Mouse (Mus musculus) midbrain, embryonic 14.5 days (tissue): Measurements from ENCODE around the gene Apc2. TPM values are rescaled to one million over a fixed set of nuclear protein-coding genes. Genes with fewer than 3 reads are reported as not detected.

Experiments used
- ATAC-seq: fragments of 200-750 bp; cut with Nextera tagmentation; 2 replicates; pipeline ENCODE4 v1.8.0; 2017; ENCODE audit warnings: moderate number of reproducible peaks, moderate library complexity; ENCODE audit not compliant: low FRiP score, low TSS enrichment
- DNase-seq: peaks from one replicate; pipeline ENCODE4 v3.0.0-alpha.2; 2015
- H3K27ac ChIP-seq: fragments of 300-500 bp; sonication (generic); replicated peaks from 2 replicates; pipeline ENCODE4 v1.5.1; 2014; ENCODE audit warnings: mild to moderate bottlenecking, low read depth, low read length, moderate library complexity
- H3K27me3 ChIP-seq: fragments of 300-500 bp; sonication (generic); 2 replicates; pipeline ENCODE4 v1.6.1; 2014; ENCODE audit warnings: low read length, control low read depth, mixed read lengths; ENCODE audit not compliant: control insufficient read depth, insufficient read depth
- H3K36me3 ChIP-seq: fragments of 300-500 bp; sonication (generic); 2 replicates; pipeline ENCODE4 v1.6.1; 2014; ENCODE audit warnings: low read length, control low read depth; ENCODE audit not compliant: control insufficient read depth, insufficient read depth
- H3K4me1 ChIP-seq: fragments of 300-500 bp; sonication (generic); 2 replicates; pipeline ENCODE4 v1.6.1; 2014; ENCODE audit warnings: mild to moderate bottlenecking, antibody characterized with exemption, low read length, control low read depth; ENCODE audit not compliant: control insufficient read depth, insufficient read depth
- H3K4me2 ChIP-seq: fragments of 300-500 bp; sonication (generic); 2 replicates; pipeline ENCODE4 v1.6.1; 2014; ENCODE audit warnings: mild to moderate bottlenecking, low read length, moderate library complexity
- H3K4me3 ChIP-seq: fragments of 300-500 bp; sonication (generic); replicated peaks from 2 replicates; pipeline ENCODE4 v1.5.1; 2014; ENCODE audit warnings: low read depth, low read length
- H3K9ac ChIP-seq: fragments of 300-500 bp; sonication (generic); replicated peaks from 2 replicates; pipeline ENCODE4 v1.6.1; 2014; ENCODE audit warnings: mild to moderate bottlenecking, low read length, moderate library complexity
- H3K9me3 ChIP-seq: fragments of 300-500 bp; sonication (generic); 2 replicates; pipeline ENCODE4 v1.6.1; 2016; ENCODE audit warnings: low read length, control low read depth, mixed read lengths; ENCODE audit not compliant: control insufficient read depth
- WGBS: fragments of 180-500 bp; shearing (Covaris S2); extraction: QIAGEN DNeasy Blood & Tissue Kit; methylation state at CpG from one replicate; pipeline ENCODE4 v1.1.7; 2014; 5-methylcytosine and 5-hydroxymethylcytosine counted together
- polyA plus RNA-seq: library from polyadenylated mRNA; unstranded; fragments of >200 nt; fragmentation: Nextera tagmentation; extraction: Ambion mirVana; gene quantifications from 2 replicates; pipeline ENCODE4 v1.2.1, GENCODE M21; 2014

Gene Apc2
- polyA plus RNA-seq, 1 experiment from 2014 or later, result 259 TPM

DNA sequence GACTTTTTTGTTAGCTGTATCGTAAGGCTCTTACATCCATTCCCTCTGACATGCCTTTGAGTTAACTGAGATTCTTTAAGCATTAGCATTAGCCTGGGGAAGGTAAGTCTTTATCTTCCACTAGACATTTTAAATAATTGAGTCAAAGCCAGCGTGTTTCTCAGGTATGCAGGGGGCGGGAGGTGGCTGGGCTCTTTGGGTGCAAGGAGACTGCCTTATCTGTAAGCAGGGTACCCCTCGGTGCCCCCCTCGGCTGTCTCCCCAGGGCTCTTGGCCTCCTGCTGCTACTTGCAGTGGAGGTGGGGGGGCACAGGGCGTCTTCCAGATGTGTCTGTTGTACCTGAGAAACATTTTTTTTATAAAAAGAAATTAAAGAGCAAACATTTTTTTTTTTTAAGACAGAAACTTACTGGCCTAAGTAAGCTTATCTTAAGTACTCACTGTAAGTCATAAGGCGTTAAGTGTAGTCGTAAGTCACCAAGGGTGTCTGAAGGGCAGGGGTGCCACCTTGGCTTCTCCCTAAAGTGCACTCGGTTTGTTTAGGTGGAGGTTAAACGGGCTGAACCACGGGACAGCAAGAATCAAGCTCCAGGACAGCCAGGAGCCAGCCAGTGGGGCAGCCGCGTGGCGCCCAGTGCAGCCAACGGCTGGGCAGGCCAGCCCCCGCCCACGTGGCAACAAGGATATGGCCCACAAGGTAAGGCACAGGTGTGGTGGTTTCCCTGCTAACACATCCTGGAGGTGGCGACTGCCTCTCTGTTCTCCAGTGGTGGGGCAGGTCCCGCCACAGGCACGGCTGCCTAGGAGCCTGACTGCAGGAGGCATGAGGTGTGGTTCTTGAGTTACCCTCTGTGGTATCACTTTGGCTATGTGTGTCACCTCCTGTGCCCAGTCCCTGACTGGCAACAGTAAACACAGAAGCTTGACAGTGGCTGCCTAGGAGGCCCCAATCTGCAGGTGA lies 13.0 kb upstream of the Apc2 start:
- no peak overlapping the region for H3K27ac ChIP-seq
- no peak overlapping the region for H3K4me2 ChIP-seq
- no peak overlapping the region; the same call in 1 of the 2 replicates for H3K9ac ChIP-seq
- peaks cover 96% of the 10 kb centered on the region for H3K36me3 ChIP-seq
- DNase-seq (no peak), ATAC-seq (no peak)
- WGBS, result 90% methylated on average over 20 of the region's 20 CpGs
- H3K4me3 ChIP-seq, result no peak overlapping the region
- no peaks in the 10 kb centered on the region for H3K4me1 ChIP-seq
- no peaks in the 10 kb centered on the region for H3K27me3 ChIP-seq
- no peaks in the 10 kb centered on the region for H3K9me3 ChIP-seq

- no peak for ATAC-seq
- 74% methylated on average over 15 of the region's 15 CpGs for WGBS
- H3K36me3 ChIP-seq, result peaks cover 84% of the 10 kb centered on the region
Observed at GRCm38 (mm10) chr10:80285222-80286070, 10.3 kb upstream of the Apc2 start.

GRCm38 (mm10) chr10:80288097-80288496 lies 7.7 kb upstream of the Apc2 start:
- WGBS, result 96% methylated on average over 12 of the region's 12 CpGs
- H3K27ac ChIP-seq, result no peak overlapping the region

More at GRCm38 (mm10) chr10:80285222-80286070, 10.3 kb upstream of the Apc2 start:
- Histone ChIP-seq H3K9me3 (no peaks in the 10 kb centered on the region), H3K9ac (no peak overlapping the region), H3K4me1 (no peaks in the 10 kb centered on the region), H3K27ac (no peak overlapping the region), H3K4me3 (no peak overlapping the region), H3K4me2 (no peak overlapping the region), H3K27me3 (no peaks in the 10 kb centered on the region)
- DNase-seq, result no peak

DNA sequence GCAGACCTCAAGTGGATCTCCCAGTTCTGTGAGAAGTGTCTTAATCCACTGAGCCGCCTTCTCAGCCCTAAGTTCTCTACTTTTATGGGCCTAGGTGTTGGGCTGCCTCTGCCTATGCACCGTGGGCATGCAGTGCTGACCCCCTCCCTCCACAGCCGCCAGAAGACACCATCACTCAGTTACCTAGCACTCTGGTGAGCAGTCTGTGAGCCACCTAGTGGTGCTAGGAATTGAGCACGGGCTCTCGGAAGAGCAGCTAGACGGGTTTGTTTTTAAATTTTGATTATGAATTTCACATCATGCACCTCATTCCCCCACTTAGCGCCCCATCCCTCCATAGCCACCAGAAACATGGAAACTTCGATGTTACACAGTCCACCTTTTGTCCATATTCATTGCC lies 7.1 kb upstream of the Apc2 start:
- no peak for ATAC-seq
- WGBS, result 65% methylated on average over 8 of the region's 8 CpGs
- peaks cover 59% of the 10 kb centered on the region for H3K36me3 ChIP-seq

More at GRCm38 (mm10) chr10:80288097-80288496, 7.7 kb upstream of the Apc2 start:
- no peak overlapping the region for H3K9ac ChIP-seq
- H3K4me2 ChIP-seq, result no peak overlapping the region
- DNase-seq, result no peak
- peaks cover 4% of the 10 kb centered on the region for H3K4me1 ChIP-seq
- no peaks in the 10 kb centered on the region for H3K27me3 ChIP-seq
- no peak overlapping the region for H3K4me3 ChIP-seq
- peaks cover 59% of the 10 kb centered on the region for H3K36me3 ChIP-seq
- no peak for ATAC-seq
- no peaks in the 10 kb centered on the region for H3K9me3 ChIP-seq

GRCm38 (mm10) chr10:80292251-80293146 lies 3.3 kb upstream of the Apc2 start, which contains the start of gene Rps15:
Gene Rps15 (plus strand): TSS chr10:80292453.
- ATAC-seq (peak; percentile 81), DNase-seq (peak; percentile 99)
- H3K27ac ChIP-seq, result peak within 1 kb of the TSS; percentile 94
- WGBS, result under 1% methylated on average over 72 of the region's 72 CpGs
- peaks cover 37% of the 10 kb centered on the region for H3K36me3 ChIP-seq
- peak within 1 kb of the TSS; percentile 99 for H3K4me2 ChIP-seq
- no peaks in the 10 kb centered on the region for H3K27me3 ChIP-seq
- peaks cover 31% of the 10 kb centered on the region for H3K4me1 ChIP-seq
- H3K9me3 ChIP-seq, result no peaks in the 10 kb centered on the region
- peak within 1 kb of the TSS; percentile 98 for H3K9ac ChIP-seq
- peak within 1 kb of the TSS; percentile 85 for H3K4me3 ChIP-seq

More for the DNA sequence above, 7.1 kb upstream of the Apc2 start:
- Histone ChIP-seq H3K4me3 (no peak overlapping the region), H3K4me2 (no peak overlapping the region), H3K27me3 (no peaks in the 10 kb centered on the region), H3K9ac (no peak overlapping the region), H3K9me3 (no peaks in the 10 kb centered on the region), H3K27ac (no peak overlapping the region), H3K4me1 (peaks cover 10% of the 10 kb centered on the region)
- no peak for DNase-seq

DNA sequence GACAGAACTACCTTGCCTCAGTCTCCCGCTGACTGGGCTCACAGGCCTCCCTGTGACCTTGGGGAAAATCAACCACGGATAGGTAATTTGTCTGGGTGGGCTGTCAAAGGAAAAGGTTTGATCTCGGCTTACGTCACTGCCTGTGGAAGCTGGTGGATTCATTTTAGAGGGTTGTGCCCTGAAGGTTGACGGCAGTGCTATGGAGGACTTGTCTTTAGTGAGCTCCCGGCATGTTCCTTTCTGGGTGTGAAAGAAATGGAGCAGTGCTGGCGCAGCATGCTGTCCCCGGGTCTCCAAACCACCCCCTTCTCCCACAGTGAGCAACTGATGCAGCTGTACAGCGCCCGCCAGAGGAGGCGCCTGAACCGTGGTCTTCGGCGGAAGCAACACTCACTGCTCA lies 2.5 kb upstream of the Apc2 start:
- H3K9me3 ChIP-seq, result no peaks in the 10 kb centered on the region
- H3K4me2 ChIP-seq, result peak overlapping the region; percentile 99
- peak overlapping the region; percentile 98 for H3K9ac ChIP-seq
- peaks cover 39% of the 10 kb centered on the region for H3K4me1 ChIP-seq
- no peak for DNase-seq
- H3K4me3 ChIP-seq, result peak overlapping the region; percentile 85
- H3K36me3 ChIP-seq, result peaks cover 31% of the 10 kb centered on the region
- no peak overlapping the region for H3K27ac ChIP-seq
- no peak for ATAC-seq
- WGBS, result 21% methylated on average over 14 of the region's 14 CpGs
- H3K27me3 ChIP-seq, result no peaks in the 10 kb centered on the region

GRCm38 (mm10) chr10:80294311-80294710 lies 1.5 kb upstream of the Apc2 start:
- Histone ChIP-seq H3K9ac (0 out of 2 replicates have a peak overlapping the region, but pooled peaks have one; percentile 12), H3K4me3 (no peak overlapping the region; the same call in 1 of the 2 replicates), H3K27me3 (no peaks in the 10 kb centered on the region), H3K27ac (no peak overlapping the region), H3K4me2 (peak overlapping the region; percentile 99; the same call in 1 of the 2 replicates), H3K9me3 (no peaks in the 10 kb centered on the region), H3K4me1 (peaks cover 43% of the 10 kb centered on the region), H3K36me3 (peaks cover 22% of the 10 kb centered on the region)
- no peak for DNase-seq
- no peak for ATAC-seq
- 73% methylated on average over 4 of the region's 4 CpGs for WGBS
